Mouse (Mus musculus): ENCODE measurements around the gene R3hdm1.
A peak's percentile ranks its signal among the peaks of the same experiment; 100 is the strongest.
"Not testable (repeated sequence)": the region's sequence is repeated elsewhere in the genome, so short reads cannot be mapped to it uniquely, and the experiment has no call there.

Gene R3hdm1

DNA sequence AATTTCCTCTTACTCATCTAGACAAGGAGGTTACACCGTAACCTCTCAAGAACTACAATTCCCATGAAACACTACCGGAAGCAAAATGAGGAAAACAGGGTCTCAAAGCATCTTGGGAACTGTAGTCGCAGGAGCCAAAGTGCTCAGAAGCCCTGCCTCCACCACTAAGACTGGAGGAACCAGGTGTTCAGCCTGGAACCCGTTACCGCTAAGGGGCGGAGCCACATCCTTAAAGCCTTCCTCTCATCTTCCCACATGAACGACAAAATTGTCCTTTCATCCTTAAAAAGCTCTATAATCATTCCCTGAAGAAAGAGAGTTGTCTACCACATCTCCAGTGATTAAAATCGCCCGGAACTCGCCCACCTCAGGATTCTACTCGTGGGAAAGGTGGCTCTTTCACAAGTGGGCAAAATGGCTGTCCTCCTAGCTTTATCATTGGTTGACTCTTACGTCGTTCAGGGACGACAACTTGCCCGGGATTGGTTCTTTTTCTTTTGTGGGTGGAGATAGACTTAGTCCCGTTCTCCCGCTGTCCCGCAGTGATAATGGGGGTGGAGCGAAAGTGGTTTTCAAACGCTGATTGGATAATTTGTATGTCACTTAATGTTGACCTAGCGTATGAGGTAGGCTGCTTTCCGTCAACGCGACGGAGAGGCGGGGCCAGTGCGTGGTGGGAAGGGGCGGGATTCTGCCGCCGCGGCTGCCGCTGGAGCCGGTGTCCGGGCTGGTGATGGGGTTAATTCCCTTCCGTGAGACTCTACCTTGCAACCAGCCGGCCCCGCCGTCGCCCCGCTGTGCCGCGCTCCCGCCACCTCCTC lies at the start of gene R3hdm1, which contains the start of gene Zranb3:
R3hdm1 (plus strand) TSS at position 661 of the 821 bp plus-strand sequence.
Zranb3 (minus strand) TSS at position 407 of the 821 bp plus-strand sequence.
- peak; percentile 96 for DNase-seq

DNA sequence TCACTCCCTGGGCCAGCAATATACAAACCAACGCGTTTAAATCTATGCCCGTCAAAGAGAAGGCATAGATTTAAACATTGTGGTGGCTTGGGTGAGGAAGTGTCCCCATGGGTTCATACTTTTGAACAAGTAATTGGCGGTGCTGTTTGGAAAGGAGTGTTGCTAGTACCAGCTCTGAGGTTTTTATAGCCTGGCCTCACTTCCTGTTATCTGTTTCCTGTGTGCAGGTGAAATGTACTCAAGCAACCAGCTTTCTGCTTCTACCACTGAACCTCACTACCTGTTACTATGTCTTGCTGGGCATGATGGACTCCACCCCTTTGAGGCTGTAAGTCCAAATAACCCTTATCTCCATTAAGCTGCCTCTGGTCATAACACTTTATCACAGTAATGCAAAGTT lies 45.8 kb upstream of the R3hdm1 start:
- DNase-seq = no peak

DNA sequence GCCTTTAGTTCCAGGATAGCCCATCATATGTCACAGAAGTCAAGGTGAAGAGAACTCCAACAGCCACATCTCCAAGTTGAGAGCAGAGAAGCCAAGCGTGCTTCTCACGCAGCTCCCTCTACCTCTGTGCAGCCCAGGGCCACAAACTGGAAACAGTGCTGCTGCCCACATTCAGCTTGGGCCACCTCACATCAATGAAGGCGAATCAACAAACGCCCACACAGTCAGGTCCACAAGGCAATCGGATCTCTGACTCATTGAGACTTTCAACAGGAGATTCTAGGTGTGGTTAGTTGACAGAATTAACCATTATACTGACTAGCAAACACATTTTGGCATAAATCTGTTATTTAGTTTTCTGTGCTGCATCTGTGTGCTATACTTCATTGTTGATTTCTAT lies 44.5 kb upstream of the R3hdm1 start:
- no peak for DNase-seq

DNA sequence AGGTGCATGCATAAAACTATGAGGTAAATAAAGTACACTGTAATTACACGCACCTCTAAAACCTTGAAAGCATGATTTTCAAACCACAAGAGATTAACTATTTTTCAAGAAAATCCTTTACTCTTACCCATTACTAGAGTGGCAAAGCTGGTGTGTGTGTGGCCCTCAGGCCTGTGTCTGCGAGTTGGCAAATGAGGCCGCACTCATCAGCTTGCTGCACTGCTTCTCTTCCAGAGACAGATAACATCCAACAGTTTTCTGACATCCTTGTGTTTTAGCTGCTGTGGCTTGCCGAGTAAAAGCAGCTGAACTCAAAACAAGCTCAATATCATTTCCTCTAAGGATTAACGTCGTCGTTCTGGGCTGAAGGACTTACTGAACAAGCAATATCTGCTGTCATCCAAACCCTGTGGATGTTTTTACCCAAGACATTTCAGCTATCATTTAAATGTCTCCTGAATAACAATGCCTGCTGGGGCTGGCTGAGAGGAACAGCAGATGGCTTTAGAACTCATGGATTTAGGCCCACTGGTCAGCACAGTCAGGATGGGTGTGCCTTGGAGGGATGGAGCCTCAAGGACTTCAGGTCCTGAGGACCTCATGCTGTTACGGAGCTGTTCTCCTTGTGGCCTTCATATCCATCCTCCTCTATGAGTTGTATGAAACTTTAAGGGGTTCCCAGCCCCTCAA lies 42.3 kb upstream of the R3hdm1 start:
- no peak for DNase-seq

DNA sequence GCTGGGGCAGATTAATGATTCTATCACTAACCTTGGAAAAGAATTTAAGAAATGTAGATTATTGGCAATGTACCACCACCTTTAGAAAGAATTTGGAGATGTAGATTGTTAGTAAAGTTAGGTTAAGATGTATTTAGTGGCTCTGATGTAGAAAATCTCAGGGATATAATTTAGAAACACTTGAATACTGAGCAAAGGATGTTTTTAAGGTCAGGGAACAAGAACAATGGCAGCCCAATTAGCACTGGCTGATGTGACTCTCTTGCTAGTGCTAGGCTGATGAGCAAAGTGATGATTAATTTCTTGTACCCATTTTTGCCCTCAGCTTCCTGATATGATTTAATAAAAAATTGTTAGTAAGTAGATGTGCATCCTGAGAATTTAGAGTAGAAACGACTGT lies 41.7 kb upstream of the R3hdm1 start:
- no peak for DNase-seq

DNA sequence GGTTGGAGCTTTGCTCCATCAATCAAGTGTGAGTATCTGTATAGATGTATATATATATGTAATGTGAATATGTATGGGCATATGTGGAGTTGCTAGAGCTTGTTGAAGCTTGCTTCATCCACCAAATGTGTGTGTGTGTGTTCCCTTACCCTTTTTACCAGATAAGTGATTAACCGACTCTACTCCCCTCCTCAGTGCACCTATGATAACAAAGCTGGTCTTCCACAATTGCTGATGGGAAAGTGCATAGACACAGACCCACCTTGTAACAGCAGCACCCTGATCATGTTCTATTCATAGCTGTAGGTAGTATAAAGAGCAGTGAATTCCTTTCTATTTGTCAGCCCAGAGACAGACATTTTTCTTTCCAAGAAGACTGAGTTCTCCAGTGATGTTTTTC lies 40.9 kb upstream of the R3hdm1 start:
- DNase-seq = no peak

DNA sequence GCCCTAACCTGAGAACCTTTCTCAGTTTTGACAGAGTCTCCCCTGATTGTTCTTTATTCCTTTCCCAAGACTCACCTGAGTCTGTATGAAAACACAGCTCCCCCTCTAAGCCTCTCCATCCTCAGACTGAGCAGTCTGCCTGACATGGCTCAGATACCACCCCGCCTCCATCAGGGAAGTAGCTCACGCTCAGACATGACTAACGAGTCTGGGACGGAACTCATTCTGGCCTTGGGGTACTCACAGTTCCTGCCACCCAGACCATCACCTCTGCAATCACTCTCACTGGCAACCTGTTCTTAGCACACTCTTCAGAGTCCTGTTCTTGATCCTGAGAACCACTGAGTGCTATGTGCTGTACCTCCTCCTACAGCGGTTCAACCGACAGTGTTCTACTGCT lies 38.4 kb upstream of the R3hdm1 start:
- DNase-seq = no peak

DNA sequence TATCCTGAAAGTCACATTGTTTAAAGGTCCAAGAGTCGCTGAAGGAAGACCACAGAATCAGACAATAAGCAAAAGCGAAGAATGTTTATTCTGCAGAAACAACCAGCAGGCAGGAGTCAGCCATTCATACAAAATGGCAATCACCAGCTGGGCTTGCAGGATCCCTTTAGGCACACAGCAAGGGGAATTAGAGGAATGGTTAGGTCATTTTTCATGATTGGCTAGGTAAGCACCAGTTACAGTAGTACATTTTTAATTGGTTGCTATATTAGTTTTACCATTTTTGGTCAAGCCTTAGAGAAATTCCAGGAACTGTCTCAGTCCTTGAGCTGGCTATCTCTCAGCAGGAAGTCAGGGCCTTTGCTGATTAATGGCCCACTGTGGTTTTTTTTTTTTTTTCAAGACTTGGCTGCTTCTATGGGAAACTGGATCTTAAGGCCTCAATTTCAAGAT lies 34.1 kb upstream of the R3hdm1 start:
- DNase-seq = no peak

DNA sequence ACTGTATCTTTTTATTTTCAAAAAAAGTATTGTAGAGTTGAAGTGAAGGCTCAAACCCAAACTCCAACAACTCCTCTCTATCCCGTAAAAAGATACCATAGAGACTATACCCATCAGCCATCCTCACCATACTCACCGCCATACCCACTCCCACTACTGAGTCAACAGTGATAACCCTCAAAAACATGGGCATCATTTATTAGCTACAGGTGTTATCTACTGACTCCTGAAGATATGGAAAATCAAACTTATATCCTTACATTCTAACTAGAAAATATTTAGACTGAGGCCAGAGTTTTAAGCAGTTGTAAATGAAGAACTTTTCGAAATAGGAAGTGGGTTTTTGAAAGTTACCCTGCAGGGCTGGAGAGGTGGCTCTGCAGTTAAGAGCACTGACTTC lies 33.1 kb upstream of the R3hdm1 start:
- no peak for DNase-seq

DNA sequence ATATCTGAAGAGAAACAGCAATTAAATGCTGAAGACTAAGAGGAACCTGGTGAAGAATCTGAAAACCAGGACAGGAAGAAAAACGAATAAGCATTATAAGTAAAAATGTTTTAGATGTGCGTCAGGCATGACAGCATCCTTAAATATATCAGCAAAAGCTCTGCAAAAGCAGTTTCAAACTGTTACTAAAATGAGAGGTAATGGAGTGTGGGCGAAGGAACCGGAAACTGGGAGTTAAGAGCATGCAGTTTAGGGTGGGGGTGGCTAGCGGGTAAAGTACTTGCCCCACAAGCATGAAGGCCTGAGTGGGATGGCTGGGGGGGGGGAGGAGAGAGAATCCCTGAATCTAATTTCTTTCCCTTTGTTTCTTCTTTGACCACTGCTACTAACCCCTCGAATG lies 30.1 kb upstream of the R3hdm1 start:
- no peak for DNase-seq

DNA sequence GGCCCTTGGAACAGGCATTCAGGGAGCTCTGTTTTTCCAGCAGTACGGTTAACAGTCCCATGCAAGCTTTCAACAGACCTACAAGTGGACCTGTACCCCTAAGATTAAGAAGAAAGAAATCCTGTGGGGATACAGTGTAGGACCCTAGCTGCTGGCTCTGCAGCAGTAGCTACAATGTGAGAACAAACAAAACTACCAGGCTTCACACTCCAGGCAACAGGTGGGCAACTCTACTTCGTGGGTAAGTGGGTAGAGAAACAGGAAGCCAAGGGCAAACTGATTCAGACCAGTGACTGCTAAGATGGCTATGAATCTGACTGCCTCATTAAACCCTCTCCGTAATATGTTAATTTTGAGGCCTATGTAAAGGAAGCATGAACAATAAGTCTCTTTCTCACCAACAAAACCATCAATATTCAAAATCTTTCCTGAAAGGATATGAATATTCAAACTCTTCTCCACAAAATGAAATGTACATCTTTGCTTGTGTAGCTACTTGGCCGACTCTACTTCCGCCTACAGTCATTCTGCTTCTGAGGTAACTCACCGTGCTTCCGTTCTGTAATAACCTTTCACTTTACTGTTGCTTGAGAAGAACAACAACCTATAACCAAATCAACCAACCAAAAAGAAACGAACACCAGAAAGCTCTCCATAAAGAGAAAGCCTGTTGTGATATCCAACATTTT lies 26.2 kb upstream of the R3hdm1 start:
- no peak for DNase-seq

DNA sequence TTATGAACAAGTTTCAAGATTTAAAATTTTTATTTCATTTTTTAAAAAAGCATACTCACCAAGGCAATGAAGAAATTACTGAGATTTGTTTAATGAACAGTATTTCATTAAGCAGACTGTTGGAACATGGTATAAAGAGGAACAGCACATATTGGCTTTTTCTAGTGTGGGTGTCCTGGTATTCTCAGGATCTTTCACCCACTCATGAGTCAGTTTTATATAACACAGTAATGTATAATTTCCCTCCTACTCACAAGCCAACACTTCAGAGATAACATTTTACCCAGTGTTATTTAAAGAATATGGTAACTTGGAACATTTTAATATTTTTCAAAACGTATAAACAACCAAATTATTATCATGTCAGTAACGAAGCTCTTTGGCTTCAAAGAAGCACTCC lies 25.3 kb upstream of the R3hdm1 start:
- no peak for DNase-seq

DNA sequence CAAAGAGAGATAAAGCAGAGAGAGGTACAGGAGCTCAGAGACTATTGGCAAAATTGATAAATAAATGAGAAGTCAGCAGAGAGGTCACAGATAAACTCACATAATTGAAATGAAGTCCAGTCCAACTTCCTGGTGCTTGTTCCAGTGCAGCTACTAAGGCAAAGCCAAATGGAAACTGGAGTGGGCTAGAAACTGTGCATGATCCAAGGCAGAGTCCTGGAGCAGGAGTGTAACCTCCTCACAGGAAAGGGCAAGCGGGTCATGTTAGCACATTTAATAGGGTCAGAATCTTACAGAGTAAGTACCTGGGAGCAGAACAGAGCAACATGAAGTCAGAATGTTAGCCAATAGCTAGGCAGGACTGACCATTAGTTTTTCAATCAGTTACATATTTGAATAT lies 24.5 kb upstream of the R3hdm1 start:
- no peak for DNase-seq

DNA sequence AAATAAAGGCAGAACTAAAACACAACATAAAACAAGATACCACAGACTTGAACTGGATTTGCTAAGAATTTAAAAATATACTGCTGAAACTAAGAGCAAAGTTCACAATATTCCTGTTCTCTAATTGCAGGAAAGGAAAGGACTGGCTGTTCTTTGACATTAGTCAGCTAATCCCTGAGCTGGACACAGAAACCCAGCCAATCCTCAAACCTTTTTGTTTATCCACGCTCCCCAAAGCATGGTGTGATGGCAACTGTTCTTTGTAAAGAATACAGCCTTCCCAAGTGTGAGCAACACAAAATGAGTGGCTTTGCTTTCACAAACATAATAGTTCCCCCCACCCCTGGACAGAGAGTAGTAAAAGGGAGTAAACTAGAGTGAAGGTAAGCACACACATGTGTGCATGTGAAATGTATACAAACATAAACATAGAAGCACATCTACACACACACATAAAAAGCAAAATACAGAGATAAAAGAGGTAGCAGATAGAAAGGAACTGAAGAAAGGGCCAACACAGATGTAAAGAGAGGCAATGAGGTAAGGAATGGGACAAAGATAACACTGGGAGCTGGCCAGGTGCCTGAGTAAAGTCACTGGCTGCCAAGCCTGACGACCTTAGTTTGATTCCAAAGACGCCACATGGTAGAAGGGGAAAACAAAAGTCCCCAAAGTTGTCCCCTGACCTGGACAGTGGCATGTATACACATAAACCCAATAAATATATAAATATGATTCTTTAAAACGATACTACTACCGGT lies 22.0 kb upstream of the R3hdm1 start:
- no peak for DNase-seq

DNA sequence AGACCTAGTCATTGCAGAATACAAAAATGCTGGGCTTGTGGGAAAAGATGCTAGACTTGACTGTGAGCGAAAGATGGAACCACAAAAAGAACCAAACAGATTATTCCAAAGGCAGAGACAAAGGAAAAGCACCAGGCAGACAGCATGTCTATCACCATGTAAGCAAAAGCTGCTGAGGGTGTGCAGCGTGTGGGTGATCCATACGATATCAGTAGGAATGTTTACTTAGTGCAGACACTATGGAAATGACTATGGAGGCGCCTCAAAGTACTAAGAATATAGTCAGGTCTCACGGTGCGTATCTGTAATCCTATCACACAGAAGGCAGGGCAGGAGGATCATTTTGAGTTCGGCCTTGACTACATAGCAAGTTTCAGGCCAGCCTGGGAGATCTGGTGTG lies 21.2 kb upstream of the R3hdm1 start:
- DNase-seq = no peak

DNA sequence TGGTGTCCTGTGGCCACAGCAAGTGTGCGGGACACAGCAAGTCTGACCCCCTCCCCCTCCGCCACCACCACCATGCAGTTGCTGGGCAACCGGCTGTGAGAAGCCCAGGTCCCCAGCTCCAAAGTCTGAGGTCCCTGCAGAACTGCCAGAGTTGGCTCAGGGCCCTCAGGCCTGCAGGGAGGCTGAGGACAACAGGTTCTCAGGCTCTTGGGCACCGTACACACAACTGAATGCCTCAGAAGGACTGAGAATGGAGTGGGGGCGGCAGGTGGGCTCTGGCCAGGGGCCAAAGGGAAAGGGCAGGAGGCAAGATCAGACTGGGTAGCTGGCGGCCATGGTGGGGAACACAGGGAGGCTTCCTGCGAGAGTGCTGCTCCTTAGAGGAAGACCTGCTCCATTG lies 20.3 kb upstream of the R3hdm1 start:
- no peak for DNase-seq

DNA sequence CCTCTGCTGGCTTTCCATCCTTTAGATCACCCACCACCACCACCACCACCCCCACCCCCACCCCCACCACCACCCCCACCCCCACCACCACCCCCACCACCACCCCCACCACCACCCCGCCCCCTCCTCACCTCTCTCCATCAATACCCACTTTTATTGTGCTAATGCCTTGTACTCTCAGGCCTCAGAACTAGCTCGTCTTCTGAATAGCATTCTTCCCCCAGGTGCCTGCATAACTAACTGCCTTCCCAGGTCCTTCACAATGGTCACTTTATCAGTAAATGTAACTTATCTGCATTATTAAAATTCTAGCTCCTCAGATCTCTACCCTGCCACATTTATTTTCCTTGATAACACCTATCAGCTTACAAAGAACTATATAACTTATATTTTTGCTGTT lies 8.4 kb upstream of the R3hdm1 start:
- DNase-seq = no peak

DNA sequence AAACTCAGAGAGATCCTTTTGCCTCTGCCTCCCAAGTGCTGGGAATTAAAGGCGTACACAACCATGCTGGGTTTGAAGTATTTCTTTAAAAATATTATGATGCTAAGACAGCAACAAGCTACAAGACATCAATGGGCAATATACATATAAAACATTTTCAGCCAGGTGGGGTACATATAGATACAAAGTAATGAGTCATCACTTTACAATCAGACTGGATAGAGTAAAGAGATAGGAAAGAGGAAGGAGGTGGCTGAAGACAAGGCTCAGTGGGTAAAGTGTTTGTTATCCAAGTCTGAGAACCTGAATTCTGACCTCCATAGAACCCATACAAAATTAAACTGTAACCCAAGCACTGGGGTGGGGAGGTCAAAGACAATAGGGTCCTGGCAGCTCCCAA lies 4.8 kb upstream of the R3hdm1 start:
- DNase-seq = no peak

DNA sequence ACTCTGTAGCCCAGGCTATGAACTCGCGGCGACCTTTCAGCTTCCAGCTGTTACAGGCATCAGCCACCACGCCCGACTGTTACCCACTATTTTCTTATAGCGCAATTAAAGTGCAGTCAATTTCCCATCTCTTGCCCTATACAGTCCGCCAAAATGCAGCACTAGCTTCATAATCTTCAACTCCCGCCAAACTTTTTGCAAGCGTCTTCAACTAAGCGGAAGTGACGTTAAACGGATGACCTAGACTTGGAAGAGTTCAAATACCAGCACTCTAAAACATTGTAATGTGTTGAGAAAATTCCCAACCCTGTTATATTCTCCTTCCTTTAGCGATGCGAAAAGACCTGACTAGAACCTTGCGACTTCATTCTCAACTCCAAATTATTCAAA lies 855 bp upstream of the R3hdm1 start:
- DNase-seq = peak; percentile 63

DNA sequence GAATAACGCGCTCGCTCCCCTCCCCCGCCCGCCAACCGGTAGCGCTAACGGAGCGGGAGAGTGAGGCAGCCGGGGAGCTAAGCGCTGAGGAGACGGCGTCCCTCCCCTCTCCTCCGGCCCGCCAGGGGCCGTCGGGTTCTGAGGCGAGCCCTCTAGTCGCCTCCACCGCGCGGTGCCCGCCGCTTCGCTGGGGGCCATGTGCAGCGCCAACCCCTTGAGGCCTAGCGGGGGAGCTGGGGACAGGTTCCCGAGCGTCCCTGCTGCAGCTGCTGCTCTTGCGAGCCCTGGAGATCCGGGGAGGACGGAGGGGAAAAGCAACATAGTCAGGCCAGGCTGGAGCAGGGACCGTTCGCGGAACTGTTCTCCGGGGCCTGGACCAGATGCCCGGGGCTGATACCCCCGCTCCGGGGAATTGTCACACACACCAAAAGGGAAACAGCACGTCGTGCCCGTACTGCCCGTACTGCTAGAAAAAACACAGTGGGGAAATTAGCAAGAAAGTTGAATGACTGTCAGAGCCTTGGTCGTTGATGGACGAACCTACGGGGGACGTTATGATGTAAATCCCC lies 503 bp downstream of the R3hdm1 start:
- no peak for DNase-seq

DNA sequence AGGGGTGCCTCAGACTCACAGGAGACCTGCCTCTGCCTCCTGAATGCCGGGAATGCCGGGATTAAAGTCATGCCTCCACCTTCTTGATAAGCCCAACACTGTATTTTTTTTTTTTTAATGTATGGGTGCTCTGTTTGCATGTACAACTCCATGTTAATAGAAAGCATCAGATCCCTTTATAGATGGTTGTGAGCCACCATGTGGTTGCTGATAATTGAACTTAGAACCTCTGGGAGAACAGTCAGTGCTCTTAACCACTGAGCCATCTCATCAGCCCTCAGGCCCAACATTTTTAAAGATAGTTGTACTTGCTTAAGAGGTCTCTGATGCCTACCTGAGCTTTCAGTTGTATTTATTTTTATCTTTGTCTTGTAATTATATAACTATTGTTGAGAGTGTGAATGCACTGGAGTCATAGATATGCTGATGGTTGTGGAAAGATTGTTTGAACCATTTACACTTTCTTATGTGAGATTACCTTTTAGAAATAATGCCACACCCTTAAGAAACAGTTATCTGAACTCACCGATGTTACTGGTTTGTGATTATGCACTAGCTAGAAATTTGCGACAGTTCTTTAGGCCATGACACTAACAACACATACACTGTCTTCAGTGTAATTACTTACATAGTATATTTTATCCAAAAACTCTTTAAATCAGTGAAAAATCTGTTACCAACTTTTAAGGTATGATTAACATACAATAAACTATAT lies 18.0 kb downstream of the R3hdm1 start:
- DNase-seq = no peak

DNA sequence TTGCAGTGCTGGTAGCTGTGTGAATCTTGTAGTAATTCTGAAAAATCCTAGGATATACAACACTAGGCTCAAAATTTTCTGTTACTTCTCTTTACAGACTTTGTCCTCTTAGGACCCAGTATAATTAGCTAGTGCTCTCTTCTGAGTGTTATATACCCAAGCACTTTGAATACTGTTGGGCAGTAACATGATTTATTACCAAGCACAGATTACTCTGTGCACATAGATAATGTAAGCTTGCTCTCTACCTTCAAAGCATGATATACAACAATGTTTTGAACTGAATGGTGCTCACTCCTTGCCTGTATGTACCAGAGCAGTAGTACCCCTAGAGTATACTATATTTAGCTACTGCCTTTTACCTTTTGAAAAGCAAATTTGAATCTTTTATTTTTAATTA lies 33.1 kb downstream of the R3hdm1 start:
- not testable (repeated sequence) for DNase-seq

Measured in lung, postnatal 14 days (tissue).